Mouse (Mus musculus) embryonic fibroblast, embryonic 13.5 days (primary cell): ENCODE data around the gene Fam163b.

Experiments
- CTCF ChIP-seq: IDR thresholded peaks from 2 replicates; pipeline ENCODE4 v1.5.1; 2011; ENCODE audit warnings: mild to moderate bottlenecking, control low read depth, low read length, moderate library complexity, borderline replicate concordance; ENCODE audit not compliant: insufficient read depth
- POLR2A ChIP-seq: IDR thresholded peaks from 2 replicates; pipeline ENCODE4 v1.6.1; 2011; ENCODE audit warnings: low read depth, mild to moderate bottlenecking, control low read depth, low read length, moderate library complexity

GRCm38 (mm10) chr2:27120241-27120641 is 22.1 kb downstream of the Fam163b start:
- TF ChIP-seq CTCF = no peak
- TF ChIP-seq POLR2A = no peak
